Comparison of ENCODE assay signal across 9 mouse cellular contexts in genomic region chr8:82689322-82689721, GRCm38 (mm10).
A peak's percentile ranks its signal among the peaks of the same experiment; 100 is the strongest.
DNase-seq lines count a peak whose midpoint lies in the region; TF ChIP-seq lines count a peak whose summit lies in the region.
"Had no signal": no experiment of that assay in that cellular context is flagged by ENCODE, and none has a peak within 500 bp of the region (broad histone marks: within the 10 kb centered on the region; RNA-seq: fewer than 3 reads in every experiment).

No protein-coding gene starts in this region.

- WGBS in kidney, adult 2 months = 35% methylated on average over 3 of the region's 3 CpGs
- 60% methylated on average over 3 of the region's 3 CpGs for WGBS in limb, embryonic 10.5 days

- TF ChIP-seq POLR2A in brain, embryonic 14.5 days (IDR thresholded peaks at IDR 0.05; ENCODE audit: borderline replicate concordance, extremely low read depth, insufficient read depth, insufficient read length, poor library complexity, severe bottlenecking) = no peak
- TF ChIP-seq POLR2A in kidney, adult 2 months (IDR thresholded peaks at IDR 0.05; ENCODE audit: low read depth, low read length) = no peak

- H3K9me3 ChIP-seq in limb, embryonic 10.5 days (replicated peaks) = no peaks in the 10 kb centered on the region
- H3K9me3 ChIP-seq: lung, embryonic 15.5 days had no signal

- peak; percentile 60; the same call in 1 of the 2 replicates for TF ChIP-seq CTCF in brain, embryonic 14.5 days (IDR thresholded peaks at IDR 0.05; ENCODE audit: borderline replicate concordance, extremely low read depth, insufficient read depth, insufficient read length)
- peak; percentile 74 for TF ChIP-seq CTCF in kidney, adult 2 months (conservative IDR thresholded peaks at IDR 0.05; ENCODE audit: insufficient read depth, insufficient read length, low read depth, low read length)

- H3K4me3 ChIP-seq in kidney, adult 2 months (ENCODE audit: insufficient read depth, low read depth, low read length) = no peak overlapping the region
- no peak overlapping the region for H3K4me3 ChIP-seq in limb, embryonic 10.5 days
- H3K4me3 ChIP-seq: lung, embryonic 15.5 days had no signal

- H3K36me3 ChIP-seq in kidney, adult 2 months (ENCODE audit: control insufficient read depth, insufficient read depth, low read length) = no peaks in the 10 kb centered on the region
- no peaks in the 10 kb centered on the region for H3K36me3 ChIP-seq in limb, embryonic 10.5 days
- H3K36me3 ChIP-seq: lung, embryonic 15.5 days had no signal

- H3K27ac ChIP-seq in kidney, adult 2 months (ENCODE audit: insufficient read depth, low read depth, low read length) = no peak overlapping the region
- no peak overlapping the region for H3K27ac ChIP-seq in limb, embryonic 10.5 days
- H3K27ac ChIP-seq: lung, embryonic 15.5 days had no signal

- H3K27me3 ChIP-seq in kidney, adult 2 months (replicated peaks; ENCODE audit: control insufficient read depth, insufficient read depth, low read length) = no peaks in the 10 kb centered on the region
- H3K27me3 ChIP-seq in limb, embryonic 10.5 days (ENCODE audit: low read depth, poor library complexity, severe bottlenecking) = no peaks in the 10 kb centered on the region
- H3K27me3 ChIP-seq: lung, embryonic 15.5 days had no signal

- H3K4me1 ChIP-seq in kidney, adult 2 months (ENCODE audit: control insufficient read depth, insufficient read depth, low read length) = no peaks in the 10 kb centered on the region
- H3K4me1 ChIP-seq in limb, embryonic 10.5 days = no peaks in the 10 kb centered on the region
- H3K4me1 ChIP-seq: lung, embryonic 15.5 days had no signal

- peak; percentile 5 for DNase-seq in ovary, postnatal 36 days (ENCODE audit: low spot score)
- DNase-seq in ovary, adult 18-20 months (ENCODE audit: low spot score) = no peak
- peak; percentile 74 for DNase-seq in brain, embryonic 14.5 days (ENCODE audit: low read depth)
- peak; percentile 59 for DNase-seq in forelimb bud, embryonic 11.5 days (ENCODE audit: low read depth, low spot score)
- peak; percentile 66 for DNase-seq in kidney, adult 2 months
- peak; percentile 33 for DNase-seq in limb, embryonic 10.5 days (ENCODE audit: low spot score)
- peak; percentile 31 for DNase-seq in retina, postnatal 7 days (ENCODE audit: low read depth, low spot score)
- DNase-seq in spleen, adult 18-20 months = no peak

Comparison
In these comparisons a context has a peak if more than half of its experiments do, and no peak if none do; other contexts are left out.
1. DNase-seq: peak in ovary, postnatal 36 days (single experiment), brain, embryonic 14.5 days (single experiment), forelimb bud, embryonic 11.5 days (single experiment), kidney, adult 2 months (single experiment), limb, embryonic 10.5 days (single experiment) and retina, postnatal 7 days (single experiment); none in ovary, adult 18-20 months (single experiment) and spleen, adult 18-20 months (0 of 2).